Mouse (Mus musculus) WW6 (cell line): ENCODE data around the gene Polr2a.

ENCODE experiments used
- DNase-seq: peaks from one replicate; pipeline ENCODE4 v3.0.0-alpha.2; 2013; ENCODE audit warnings: low read depth, low spot score

Gene Polr2a

DNA sequence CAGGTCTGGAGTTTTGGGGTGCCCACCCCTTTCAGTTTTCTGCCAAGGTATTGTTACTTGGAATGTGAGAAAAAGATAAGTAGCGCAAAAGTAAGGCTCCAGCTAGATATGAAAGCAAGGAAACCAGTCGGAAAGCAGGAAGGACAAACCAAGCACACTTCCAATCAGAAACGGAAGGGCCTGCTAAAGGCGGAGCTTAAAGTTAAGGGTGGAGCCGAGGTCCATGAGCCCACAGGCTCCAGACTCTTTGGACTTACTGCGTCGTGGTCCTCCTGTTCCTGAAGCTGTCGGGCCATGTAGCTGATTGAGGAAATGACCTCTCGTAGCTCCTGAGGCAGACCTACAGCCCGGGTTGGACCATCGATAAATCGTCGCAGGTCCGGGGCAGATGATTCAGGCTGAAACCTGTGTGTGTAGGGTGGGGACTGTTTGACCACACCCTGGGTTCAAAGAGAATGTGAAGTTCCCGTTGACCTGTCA, 26.4 kb upstream of the Polr2a start:
- DNase-seq: no peak

DNA sequence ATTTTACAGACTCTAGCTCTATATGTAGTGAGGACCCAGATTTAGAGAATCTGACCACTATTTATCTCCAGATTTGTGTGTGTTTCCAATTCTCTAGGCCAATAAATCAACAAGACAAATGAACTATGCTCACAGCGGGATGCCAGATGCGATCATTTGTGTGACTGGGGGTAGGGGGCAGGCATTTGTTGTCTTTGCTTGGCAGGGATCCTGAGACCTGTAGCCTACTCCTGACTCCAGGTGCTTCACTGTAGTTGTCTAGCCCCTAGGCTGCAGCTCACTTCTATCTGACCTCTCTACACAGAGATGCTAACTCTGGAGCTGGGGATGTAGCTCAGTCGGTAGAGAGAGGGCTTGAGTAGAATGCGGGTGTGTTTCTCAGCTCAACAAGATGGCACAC, 23.4 kb upstream of the Polr2a start:
- no peak for DNase-seq

DNA sequence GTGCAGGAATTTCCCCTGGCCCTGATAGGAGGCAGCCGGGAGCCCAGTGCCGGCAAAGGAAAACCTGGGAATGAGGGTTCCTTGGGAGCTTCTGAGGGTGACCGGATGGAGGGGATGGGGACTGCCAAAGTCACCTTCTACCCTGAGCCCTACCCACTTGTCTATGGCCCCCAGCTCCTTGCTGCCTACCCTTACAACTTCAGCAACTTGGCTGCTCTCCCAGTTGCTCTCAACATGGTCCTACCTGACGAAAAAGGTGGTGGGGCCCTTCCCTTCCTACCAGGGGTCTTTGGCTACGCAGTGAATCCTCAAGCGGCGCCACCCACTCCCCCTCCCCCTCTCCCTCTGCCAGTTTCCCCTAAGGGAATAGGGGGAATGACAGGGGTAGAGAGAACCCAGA, 20.5 kb upstream of the Polr2a start:
- DNase-seq: no peak

DNA sequence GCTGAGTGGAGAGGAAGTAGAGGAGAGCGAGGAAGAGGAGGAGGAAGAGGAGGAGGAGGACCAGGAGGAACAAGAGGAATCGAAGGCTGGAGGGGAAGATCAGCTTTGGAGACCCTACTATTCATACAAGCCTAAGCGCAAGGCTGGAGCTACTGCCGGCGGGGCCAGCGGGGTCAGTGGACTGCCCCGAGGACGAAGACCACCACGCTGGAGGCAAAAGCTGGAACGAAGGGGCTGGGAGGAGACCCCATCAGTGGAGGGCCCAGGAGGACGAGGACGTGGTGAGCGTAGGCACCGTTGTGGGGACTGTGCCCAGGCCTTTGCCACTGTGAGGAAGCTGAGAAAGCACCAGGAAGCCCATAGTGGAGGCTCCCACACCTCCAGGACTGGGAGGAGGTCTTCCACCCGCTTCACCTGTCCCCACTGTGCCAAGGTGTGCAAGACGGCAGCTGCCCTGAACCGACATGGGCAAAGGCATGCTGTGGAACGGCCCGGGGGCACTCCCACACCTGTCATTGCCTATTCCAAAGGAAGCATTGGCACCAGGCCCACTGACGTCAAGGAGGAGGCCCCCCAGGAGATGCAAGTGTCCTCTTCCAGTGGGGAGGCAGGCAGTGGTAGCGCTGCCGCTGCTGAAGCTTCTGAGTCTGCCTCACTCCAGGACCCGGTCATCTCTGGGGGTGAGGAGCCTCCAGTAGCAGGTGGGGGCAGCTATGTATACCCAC, 20.0 kb upstream of the Polr2a start:
- no peak for DNase-seq

DNA sequence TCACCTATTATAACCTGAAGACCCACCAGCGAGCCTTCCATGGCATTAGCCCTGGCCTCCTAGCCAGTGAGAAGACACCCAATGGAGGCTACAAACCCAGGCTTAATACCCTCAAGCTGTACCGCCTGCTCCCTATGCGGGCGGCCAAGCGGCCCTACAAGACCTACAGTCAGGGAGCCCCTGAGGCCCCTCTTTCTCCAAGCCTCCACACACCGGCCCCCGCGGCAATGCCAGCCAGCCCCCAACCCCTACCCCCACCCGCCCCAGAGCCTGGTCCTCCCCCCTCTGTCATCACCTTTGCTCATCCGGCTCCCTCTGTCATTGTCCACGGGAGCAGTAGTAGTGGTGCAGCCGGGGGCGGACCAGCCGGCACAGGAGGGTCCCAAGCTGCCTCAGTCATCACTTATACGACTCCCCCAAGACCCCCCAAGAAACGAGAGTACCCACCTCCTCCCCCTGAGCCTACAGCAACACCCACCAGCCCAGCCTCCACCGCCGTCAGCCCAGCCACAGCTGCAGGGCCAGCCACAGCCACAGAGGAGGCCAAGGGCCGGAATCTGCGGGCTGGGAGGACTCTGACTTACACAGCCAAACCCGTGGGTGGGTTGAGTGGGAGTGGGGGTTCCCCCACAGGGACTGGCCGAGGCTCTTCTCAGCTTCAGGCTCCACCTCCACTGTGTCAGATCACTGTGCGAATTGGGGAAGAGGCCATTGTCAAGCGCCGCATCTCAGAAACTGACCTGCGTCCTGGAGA, 19.2 kb upstream of the Polr2a start:
- DNase-seq: no peak

DNA sequence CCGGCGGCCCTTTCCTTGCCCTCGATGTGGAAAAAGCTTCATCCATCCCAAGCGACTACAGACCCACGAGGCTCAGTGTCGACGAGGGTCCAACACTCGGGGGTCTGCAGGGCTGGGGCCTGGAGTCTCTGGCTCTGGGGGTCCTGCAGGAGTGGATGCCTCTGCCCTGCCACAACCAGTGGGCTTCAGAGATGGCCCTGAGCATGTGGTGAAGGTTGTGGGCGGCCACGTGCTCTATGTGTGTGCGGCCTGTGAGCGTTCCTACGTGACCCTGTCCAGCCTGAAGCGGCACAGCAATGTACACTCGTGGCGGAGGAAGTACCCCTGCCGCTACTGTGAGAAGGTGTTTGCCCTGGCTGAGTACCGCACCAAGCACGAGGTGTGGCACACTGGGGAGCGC, 18.1 kb upstream of the Polr2a start:
- no peak for DNase-seq

DNA sequence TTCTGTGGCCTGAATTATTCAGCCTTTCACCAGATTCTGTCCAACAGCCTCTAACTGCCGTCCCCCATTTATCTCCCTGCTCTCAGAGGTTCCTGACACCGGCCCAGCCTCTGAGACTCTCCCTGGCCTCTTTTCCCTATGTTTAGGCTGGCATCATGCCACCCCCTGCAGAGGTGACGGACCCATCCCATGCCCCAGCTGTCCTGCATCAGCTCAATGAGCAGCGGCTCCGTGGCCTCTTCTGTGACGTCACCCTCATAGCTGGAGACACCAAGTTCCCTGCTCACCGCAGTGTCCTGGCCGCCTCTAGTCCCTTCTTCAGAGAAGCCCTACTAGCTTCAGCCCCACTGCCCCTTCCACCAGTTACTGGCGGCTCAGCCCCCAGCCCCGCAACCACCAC, 17.3 kb upstream of the Polr2a start:
- no peak for DNase-seq

DNA sequence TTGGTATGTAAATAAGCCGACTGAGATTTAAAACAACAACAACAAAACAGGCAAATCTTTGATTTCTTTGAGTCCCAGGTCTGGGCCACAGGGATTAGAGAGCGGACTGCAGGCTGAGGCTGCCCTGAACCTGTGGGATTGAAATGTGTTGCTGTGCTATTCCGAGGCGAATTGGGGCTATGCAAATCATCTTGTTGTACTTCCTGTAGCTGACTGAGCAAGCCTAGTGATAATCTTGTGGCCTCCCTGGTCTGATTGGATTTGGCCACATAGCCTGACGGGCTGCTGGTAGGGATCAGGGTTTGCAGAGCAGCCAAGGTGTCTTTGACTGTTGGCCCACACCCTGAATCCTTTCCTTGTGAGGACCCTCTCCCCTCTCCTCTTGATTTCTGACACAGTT, 16.5 kb upstream of the Polr2a start:
- no peak for DNase-seq

DNA sequence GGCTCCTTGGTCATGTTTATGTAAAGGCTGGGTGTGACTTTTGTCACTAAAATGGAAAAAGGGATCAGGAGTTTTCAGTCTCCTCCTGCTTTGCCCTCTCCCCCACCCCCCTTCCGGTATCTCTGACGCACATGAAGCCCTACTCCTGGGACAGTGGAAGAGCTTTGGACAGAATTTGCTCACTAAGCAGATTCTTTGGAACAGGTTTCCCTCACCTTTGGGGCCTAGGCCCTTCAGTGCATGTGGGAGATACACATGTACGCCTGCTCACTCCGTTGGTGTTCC, 9.1 kb upstream of the Polr2a start:
- DNase-seq: no peak

DNA sequence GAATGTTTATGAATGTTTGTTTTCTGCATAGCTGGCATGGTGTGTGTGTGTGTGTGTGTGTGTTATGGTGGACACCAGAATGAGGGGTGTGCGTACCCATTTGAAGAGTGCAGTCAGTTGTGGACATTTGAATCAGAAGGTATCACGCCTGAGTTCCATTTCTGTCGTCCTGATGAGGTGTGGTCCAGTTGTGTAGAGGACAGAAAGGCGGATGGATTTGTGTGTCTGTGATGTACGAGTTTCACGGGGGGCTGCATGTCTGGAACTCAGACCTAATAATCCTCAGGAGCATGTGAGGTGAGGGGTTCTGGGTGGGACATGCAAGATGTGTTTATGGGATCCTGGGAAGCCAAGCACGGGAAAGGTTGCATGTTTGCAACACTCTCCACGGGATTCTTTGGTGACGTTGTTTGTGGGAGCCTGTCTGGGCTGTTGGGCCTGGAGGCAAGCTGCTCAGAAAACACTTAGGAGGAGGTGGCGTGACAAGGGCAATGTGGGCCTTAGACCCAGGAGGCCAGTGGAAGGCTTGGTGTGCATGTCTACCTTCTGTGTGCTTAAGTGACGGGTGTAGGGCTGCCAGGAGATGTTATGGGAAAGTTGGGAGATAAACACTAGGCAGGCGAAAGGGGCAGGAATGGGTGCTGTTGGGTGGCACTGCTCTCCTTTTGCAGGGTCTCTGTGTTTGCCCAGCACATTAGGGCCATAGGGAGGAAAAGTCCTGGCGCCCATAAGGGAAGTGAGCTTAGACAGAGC, 8.6 kb upstream of the Polr2a start:
- no peak for DNase-seq

DNA sequence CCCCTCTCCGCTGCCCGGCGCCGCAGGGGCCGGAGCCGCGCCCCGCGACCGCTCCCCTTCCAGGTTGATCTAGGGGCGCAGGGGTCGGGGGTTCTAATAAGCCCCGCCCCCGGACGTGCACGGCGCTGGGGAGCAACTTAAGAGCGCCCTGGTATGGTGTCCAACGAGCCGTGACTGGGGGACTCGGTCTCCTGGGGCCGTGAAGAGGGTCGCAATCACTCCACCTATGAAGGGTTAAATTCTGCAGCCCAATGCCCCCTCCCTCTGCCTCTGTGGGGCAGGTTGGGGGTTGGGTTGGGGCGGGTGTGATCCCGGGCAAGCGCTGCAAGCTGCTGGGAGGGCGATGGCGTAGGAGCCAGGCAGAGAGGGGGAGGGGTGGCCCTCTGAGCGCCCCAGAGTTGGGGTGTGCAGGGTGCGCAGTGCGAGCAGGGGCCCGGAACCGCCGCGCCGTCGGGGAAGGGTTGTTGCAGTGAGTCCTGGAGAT, 7.7 kb upstream of the Polr2a start:
- DNase-seq: no peak

DNA sequence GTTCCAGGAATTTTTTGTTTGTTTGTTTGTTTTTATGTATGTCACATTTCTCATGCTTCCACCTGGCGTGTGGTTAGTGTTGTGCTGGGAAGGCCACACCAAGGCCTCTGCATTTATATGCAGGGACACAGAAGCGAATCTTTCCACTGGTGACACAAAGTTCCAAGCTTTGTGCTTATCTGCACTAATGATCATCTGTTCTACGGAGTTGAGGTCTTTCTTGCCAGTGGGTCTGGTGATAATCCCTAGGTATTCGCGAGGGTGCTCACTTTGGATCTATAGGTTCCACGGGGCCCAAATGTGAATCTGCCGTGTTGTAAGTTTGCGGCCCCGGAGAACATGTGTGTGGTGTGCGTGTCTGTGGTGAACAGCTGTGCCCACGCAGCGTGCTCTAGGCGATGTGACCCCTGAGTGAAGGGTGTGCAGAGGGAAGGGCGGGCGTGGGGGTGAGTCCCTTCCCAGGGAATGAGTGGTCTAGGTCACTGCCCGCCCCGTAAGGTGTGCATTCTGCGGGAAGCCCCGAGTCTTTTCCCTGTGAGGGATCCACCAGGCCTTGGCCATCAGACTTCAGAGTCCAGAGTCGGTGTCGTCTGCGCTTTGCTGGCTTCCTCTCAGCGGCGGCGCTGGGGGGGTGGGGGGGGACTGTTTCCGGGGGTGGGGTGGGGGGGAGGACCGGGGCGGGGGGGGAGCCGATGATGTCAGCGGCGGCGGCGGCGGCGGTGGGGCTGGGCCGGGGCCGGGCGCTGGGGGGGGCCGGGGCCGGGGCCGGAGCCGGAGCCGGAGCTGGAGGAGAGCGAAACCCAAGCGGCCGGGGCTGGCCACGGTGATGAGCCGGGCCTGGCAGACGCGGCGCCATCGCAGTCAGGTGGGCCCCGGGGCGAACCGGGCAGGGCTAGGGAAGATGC, 7.0 kb upstream of the Polr2a start, which contains the start of gene Zbtb4:
TSS of gene Zbtb4 (plus strand) at position 692 of the 905 bp plus-strand sequence.
- no peak for DNase-seq

DNA sequence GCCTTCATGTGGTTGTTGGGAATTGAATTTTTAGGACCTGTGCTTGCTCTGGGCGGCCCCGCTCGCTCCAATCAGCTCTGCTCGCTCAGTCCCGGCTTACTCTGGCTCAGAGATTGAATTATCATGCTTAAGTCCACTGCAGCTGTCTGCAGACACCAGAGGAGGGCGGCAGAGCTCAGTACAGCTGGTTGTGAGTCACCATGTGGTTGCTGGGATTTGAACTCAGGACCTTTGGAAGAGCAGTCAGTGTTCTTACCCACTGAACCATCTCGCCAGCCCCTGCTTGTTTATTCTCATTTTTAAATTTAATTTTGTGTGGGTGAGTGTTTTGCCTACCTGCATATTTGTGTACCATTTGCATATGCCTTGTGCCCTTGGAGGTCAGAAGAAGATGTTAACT, 5.1 kb upstream of the Polr2a start:
- no peak for DNase-seq

DNA sequence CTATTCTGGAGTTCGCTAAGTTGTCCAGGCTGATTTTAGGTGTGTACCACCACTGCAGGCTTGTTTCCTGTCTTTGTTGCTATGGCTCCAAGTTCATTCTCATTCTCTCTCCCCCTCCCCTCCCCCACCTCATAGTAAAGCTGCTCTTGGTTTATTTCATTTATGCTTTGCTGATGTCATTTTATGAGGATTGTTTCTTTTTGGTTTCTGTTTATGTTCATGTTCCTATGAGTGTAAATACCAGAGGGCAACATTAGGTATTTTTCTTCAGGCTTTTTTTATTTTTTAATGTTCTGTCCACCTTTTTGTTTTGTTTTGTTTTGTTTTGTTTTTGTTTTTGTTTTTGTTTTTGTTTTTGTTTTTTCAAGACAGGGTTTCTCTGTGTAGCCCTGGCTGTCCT, 3.4 kb upstream of the Polr2a start, which contains the start of gene Slc35g3:
TSS of gene Slc35g3 (minus strand) at position 101 of the 400 bp plus-strand sequence.
- DNase-seq: no peak

DNA sequence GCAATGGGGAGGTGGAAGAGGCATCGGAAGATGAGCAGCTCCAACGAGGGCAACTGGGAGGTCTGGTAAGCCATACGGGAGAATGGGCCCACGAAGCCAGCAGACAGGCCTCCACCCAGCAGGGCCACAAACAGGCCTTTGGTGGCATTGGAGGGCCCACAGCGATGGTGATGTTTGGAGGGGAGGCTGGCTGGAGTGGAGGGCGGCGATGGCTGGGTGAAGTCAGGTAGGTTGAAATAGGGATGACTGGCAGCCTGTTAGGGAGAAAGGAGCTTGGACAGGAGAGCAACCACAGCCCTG, 2.4 kb upstream of the Polr2a start:
- DNase-seq: no peak

DNA sequence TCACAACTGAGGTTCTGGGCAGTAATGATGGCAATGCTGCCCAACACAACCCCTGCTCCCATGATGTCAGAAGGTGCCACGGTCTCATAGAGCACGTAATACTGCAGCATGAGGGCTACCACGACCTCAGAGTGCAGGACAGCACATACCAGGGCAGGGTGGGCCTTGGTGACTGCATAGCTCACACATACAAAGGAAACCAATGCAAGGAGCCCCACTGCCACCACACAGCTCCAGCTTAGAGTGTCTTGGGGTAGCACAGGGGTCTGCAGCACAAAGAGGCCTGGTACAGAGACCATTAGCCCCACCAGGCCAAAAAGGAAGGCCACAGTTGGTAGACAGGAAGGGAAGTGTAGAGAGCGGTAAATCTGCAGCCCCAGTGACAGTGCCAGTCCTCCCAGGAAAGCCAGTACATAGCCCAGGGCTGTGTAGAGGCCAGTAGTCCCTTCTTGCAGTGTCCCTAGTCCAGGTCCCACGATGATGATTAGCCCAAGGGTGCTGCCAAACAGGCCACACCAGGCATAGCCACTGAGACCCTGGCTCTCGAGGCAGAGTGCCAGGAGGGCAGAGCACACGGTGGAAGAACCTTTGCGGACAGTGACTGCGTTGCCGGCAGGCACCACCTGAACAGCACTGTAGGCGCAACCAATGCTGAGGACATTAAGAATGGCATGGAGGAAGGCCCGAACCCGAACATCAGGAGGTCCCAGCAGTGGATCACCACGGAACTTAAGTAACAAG, 1.9 kb upstream of the Polr2a start:
- DNase-seq: no peak

DNA sequence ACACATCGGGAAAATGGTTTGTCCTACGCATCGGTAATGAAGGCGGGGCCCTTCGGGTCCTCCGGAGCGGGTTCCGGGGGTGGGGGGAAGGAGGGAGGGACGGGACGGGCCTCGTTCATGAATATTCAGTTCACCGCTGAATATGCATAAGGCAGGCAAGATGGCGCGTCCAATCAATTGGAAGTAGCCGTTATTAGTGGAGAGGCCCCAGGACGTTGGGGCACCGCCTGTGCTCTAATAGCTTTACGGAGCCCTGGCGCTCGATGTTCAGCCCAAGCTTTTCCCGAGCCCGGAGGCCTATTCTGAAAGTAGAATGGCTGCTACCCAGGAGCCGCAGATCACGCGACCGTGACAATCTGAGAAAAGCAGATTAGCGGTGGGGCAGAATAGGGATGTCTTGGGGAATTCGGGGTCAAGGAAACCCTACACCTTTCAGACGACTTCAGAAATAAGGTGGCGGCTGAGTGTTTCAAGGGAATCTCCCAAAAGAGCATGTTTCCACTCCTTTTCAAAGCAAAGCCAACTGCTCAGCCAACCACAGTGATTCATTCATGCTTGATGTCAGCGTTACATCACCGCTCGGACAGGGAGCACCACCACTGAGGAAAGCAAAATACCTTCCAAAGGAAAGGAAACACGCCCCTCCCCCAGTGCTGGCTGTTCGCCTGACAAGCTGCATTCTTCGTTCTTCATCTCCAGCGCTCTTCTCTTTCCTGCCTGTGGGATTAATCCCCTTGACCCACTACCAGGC, 709 bp upstream of the Polr2a start:
- DNase-seq: peak; percentile 91

DNA sequence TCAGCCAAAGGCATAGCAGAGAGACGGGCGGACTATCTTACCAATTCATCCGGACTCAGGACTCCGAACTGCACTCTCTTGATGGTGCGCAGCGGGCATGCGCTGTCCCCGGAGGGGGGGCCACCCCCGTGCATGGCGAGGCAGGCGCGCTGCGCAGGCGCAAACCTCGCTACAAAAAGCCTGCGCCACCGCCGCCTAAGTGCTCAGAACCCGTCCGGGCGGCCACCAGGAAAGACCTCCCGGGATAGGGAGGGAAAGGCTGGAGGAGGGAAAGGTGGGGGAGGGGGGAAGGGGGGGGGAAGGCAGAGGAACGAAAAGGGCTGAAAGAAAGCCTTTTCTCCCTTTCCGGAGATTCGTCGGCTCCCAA, 364 bp downstream of the Polr2a start:
- DNase-seq: peak; percentile 71

DNA sequence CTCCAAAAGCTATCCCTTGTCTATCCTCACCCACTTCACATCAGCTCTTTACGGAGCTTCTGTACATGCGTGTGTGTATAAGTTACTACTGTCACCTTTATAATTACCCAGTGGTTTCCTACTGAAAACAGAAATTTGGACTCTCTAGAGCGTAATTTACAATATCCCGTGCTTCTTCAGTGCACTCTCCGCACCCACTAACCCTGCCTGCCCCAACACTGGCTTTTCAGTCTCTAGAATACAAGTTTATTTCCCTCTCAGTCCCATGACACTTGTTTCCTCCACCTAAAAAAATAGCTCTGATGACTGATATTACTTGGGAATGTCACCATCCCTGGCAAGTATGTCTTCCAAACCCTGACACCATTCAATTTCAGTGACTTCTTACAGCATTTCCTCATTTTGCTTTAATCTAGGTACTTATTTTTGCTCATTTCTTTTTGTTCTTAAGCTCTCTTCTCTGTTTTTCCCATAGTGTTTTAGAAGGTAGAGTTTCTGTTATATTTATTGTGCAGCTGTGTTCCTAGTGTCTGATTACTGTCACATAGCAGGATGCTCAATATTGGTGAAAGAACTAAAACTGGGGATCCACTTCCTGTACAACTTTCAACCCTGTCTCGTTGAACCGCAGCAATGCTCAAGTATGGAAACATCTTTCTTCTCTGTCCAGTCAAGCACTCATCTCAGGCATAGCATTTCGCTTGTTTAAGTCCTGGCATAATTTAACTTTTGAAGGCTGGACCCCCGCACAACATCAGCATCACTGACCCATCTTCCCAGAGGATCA, 941 bp downstream of the Polr2a start:
- no peak for DNase-seq
